Mouse (Mus musculus) embryonic fibroblast, embryonic 13.5 days (primary cell): ENCODE results near the gene Unc93a. TPM values are rescaled to one million over a fixed set of nuclear protein-coding genes. Genes with fewer than 3 reads are reported as not detected.
"Not testable (repeated sequence)": the region's sequence is repeated elsewhere in the genome, so short reads cannot be mapped to it uniquely, and the experiment has no call there.

Experiments
- H3K27ac ChIP-seq: 2 replicates; pipeline ENCODE4 v1.5.1; 2012; ENCODE audit warnings: low read length, control low read depth, inconsistent platforms; ENCODE audit not compliant: insufficient read depth
- H3K4me1 ChIP-seq: 2 replicates; pipeline ENCODE4 v1.6.1; 2011; ENCODE audit warnings: low read length; ENCODE audit not compliant: control insufficient read depth, insufficient read depth
- H3K4me3 ChIP-seq: 2 replicates; pipeline ENCODE4 v1.5.1; 2011; ENCODE audit warnings: mild to moderate bottlenecking, control low read depth, low read length; ENCODE audit not compliant: insufficient read depth
- polyA plus RNA-seq: library from polyadenylated mRNA; stranded (reverse); fragments of >200 nt; gene quantifications from 2 replicates; pipeline ENCODE4 v1.2.4, GENCODE M21; 2011; ENCODE audit warnings: low read depth; ENCODE audit not compliant: missing spikeins, insufficient read length

Unc93a gene
- polyA plus RNA-seq: not detected in 2 replicates

GRCm38 (mm10) chr17:13131710-13132109 is at the start of gene Unc93a:
Gene Unc93a (minus strand): TSS chr17:13131810.
- not testable (repeated sequence) for H3K4me1 ChIP-seq, H3K4me3 ChIP-seq, H3K27ac ChIP-seq

GRCm38 (mm10) chr17:13180491-13180890 is 48.9 kb upstream of the Unc93a start:
- H3K27ac ChIP-seq, H3K4me1 ChIP-seq, H3K4me3 ChIP-seq: not testable (repeated sequence)

- H3K27ac ChIP-seq, H3K4me1 ChIP-seq, H3K4me3 ChIP-seq: not testable (repeated sequence)
Measured at GRCm38 (mm10) chr17:13179021-13179420, 47.4 kb upstream of the Unc93a start.

GRCm38 (mm10) chr17:13177796-13178195 is 46.2 kb upstream of the Unc93a start:
- not testable (repeated sequence) for H3K4me1 ChIP-seq, H3K4me3 ChIP-seq, H3K27ac ChIP-seq

GRCm38 (mm10) chr17:13175609-13176008 is 44.0 kb upstream of the Unc93a start:
- not testable (repeated sequence) for H3K4me1 ChIP-seq, H3K4me3 ChIP-seq, H3K27ac ChIP-seq

GRCm38 (mm10) chr17:13174029-13174428 is 42.4 kb upstream of the Unc93a start:
- H3K27ac ChIP-seq, H3K4me3 ChIP-seq, H3K4me1 ChIP-seq: not testable (repeated sequence)

- not testable (repeated sequence) for H3K27ac ChIP-seq, H3K4me3 ChIP-seq, H3K4me1 ChIP-seq
Measured at GRCm38 (mm10) chr17:13173578-13173977, 42.0 kb upstream of the Unc93a start.

GRCm38 (mm10) chr17:13146128-13146527 is 14.5 kb upstream of the Unc93a start:
- not testable (repeated sequence) for H3K4me1 ChIP-seq, H3K27ac ChIP-seq, H3K4me3 ChIP-seq

GRCm38 (mm10) chr17:13144580-13145215 is 13.1 kb upstream of the Unc93a start:
- H3K4me3 ChIP-seq, H3K4me1 ChIP-seq: not testable (repeated sequence)

GRCm38 (mm10) chr17:13142665-13143064 is 11.1 kb upstream of the Unc93a start:
- not testable (repeated sequence) for H3K27ac ChIP-seq, H3K4me3 ChIP-seq, H3K4me1 ChIP-seq

More at GRCm38 (mm10) chr17:13144580-13145215, 13.1 kb upstream of the Unc93a start:
- not testable (repeated sequence) for H3K27ac ChIP-seq

GRCm38 (mm10) chr17:13135356-13135755 is 3.7 kb upstream of the Unc93a start:
- not testable (repeated sequence) for H3K27ac ChIP-seq, H3K4me3 ChIP-seq

GRCm38 (mm10) chr17:13132352-13132751 is 742 bp upstream of the Unc93a start:
- H3K27ac ChIP-seq, H3K4me3 ChIP-seq, H3K4me1 ChIP-seq: not testable (repeated sequence)

More at GRCm38 (mm10) chr17:13135356-13135755, 3.7 kb upstream of the Unc93a start:
- not testable (repeated sequence) for H3K4me1 ChIP-seq

GRCm38 (mm10) chr17:13129737-13130465 is 1.7 kb downstream of the Unc93a start:
- H3K4me3 ChIP-seq, H3K4me1 ChIP-seq, H3K27ac ChIP-seq: not testable (repeated sequence)

- H3K27ac ChIP-seq, H3K4me3 ChIP-seq, H3K4me1 ChIP-seq: not testable (repeated sequence)
Measured at GRCm38 (mm10) chr17:13129324-13129723, 2.3 kb downstream of the Unc93a start.

GRCm38 (mm10) chr17:13124241-13124640 is 7.4 kb downstream of the Unc93a start:
- H3K4me1 ChIP-seq, H3K4me3 ChIP-seq, H3K27ac ChIP-seq: not testable (repeated sequence)

- not testable (repeated sequence) for H3K27ac ChIP-seq, H3K4me1 ChIP-seq, H3K4me3 ChIP-seq
Measured at GRCm38 (mm10) chr17:13123308-13124038, 8.1 kb downstream of the Unc93a start.
